Mouse (Mus musculus) limb, embryonic 11.5 days (tissue): ENCODE results near the gene Msi1. TPM values are rescaled to one million over a fixed set of nuclear protein-coding genes. Genes with fewer than 3 reads are reported as not detected.

Experiments
- polyA plus RNA-seq: library from polyadenylated mRNA; unstranded; fragments of >200 nt; fragmentation: Nextera tagmentation; extraction: Ambion mirVana; gene quantifications from 2 replicates; pipeline ENCODE4 v1.2.1, GENCODE M21; 2014

Gene Msi1
- polyA plus RNA-seq, 1 experiment from 2014 or later = 45.9 TPM

Other genes starting within 250 kb of the Msi1 start
- 1.2 and 1.9 TPM in 2 replicates for gene Cabp1, start 235.2 kb upstream of the Msi1 start, polyA plus RNA-seq
- 118 and 123 TPM in 2 replicates for gene Pop5, start 193.8 kb upstream of the Msi1 start, polyA plus RNA-seq
- gene Rnf10, start 156.7 kb upstream of the Msi1 start, polyA plus RNA-seq = 77.5 and 105 TPM in 2 replicates
- 51.4 and 54.6 TPM in 2 replicates for gene Coq5, start 149.9 kb upstream of the Msi1 start, polyA plus RNA-seq
- gene Dynll1, start 128.6 kb upstream of the Msi1 start, polyA plus RNA-seq = 1,968 and 2,035 TPM in 2 replicates
- gene Srsf9, start 102.4 kb upstream of the Msi1 start, polyA plus RNA-seq = 417 and 433 TPM in 2 replicates
- gene Gatc, start 88.4 kb upstream of the Msi1 start, polyA plus RNA-seq = 42.5 and 46.7 TPM in 2 replicates
- 59.8 and 64.4 TPM in 2 replicates for gene Triap1, start 88.4 kb upstream of the Msi1 start, polyA plus RNA-seq
- gene Cox6a1, start 80.6 kb upstream of the Msi1 start, polyA plus RNA-seq = 712 and 734 TPM in 2 replicates
- not detected in 2 replicates for gene Pla2g1b, start 36.7 kb downstream of the Msi1 start, polyA plus RNA-seq
- 19.2 and 19.7 TPM in 2 replicates for gene Sirt4, start 55.1 kb downstream of the Msi1 start, polyA plus RNA-seq
- 13.5 and 17.7 TPM in 2 replicates for gene Pxn, start 77.1 kb downstream of the Msi1 start, polyA plus RNA-seq
- gene Rplp0, start 129.9 kb downstream of the Msi1 start, polyA plus RNA-seq = 1,447 and 1,526 TPM in 2 replicates
- gene Gcn1l1, start 135.7 kb downstream of the Msi1 start, polyA plus RNA-seq = 39.6 and 44.5 TPM in 2 replicates
- 17.0 and 17.9 TPM in 2 replicates for gene Rab35, start 202.3 kb downstream of the Msi1 start, polyA plus RNA-seq